Mouse (Mus musculus): Measurements from ENCODE around the gene Wdfy3.
"Not testable (repeated sequence)": the region's sequence is repeated elsewhere in the genome, so short reads cannot be mapped to it uniquely, and the experiment has no call there.

Wdfy3 gene

DNA sequence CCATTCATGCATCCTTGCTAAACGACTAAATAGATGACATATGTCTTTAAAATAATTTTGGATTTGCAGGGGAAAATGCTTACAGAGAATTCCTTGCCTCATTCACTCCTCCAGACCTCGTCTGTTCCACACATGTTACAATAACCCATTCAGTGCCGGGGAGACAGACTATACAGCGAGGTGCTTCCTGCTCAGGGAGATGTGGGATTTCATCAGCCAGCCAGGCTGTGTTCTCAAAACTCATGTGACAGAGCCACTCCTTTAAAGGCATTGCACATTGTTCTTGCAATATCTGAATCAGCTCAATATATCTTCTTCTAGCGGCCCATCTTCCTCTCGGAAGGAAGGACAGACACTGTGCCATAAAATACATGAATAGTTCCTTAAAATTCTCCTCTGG lies 70.8 kb downstream of the Wdfy3 start:
- no peak for DNase-seq (ENCODE audit: low spot score)

DNA sequence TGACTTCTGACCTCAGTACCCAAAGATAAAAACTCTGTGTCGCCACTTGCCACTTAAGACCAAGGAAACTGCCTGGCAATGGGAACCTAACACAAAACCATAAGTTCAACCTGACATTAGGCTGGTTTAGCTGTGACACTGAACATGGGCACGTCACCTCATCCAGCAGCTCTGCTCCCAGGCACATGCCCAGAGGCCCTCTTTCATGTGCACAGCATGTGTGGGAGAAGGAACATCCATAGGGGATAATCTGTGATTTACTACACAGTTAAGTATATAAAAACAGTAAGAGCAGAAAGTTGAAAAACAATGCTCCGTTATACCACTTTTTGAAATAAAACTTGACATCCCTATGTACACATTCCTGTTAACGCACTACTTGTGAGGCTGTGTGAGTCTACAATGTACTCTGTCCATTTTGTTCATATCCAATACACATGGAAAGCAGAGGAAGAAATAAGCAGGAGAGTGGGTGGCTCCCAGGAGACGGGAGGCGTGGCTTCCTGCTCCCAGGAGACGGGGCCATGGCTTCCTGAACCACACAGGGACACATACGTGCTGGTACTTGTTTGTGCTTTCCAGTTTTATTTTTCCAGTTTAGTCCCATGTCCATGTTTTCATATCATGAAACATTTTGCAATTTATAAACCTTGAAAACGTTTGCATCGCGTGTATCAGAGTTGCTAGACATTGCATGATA lies 73.5 kb downstream of the Wdfy3 start:
- no peak for DNase-seq (ENCODE audit: low spot score)

DNA sequence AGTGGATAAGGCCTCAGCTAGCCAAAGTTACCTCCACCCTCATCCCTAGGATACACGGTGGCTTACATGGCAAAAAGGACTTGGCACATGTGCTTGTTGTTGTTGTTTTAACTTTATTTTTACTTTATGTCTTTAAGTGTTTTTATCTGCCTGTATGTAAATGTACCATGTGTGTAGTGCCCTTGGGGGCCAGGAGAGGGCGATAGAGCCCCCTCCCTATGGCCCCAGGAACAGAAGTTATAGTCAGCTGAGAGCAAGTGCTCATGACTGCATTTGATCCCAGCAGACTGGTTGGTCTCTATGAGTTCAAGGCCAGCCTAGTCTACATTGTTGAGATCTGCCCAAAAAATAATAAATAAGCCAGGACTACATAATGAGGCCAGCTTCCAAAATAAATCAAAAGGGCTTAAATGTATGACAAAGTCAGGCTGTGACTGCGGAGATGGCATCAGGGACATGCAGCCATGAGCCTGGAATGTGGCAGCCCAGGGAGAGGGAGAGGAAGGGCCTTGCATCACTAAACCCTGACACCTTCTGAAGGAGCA lies 74.2 kb downstream of the Wdfy3 start:
- DNase-seq (ENCODE audit: low spot score) = no peak

DNA sequence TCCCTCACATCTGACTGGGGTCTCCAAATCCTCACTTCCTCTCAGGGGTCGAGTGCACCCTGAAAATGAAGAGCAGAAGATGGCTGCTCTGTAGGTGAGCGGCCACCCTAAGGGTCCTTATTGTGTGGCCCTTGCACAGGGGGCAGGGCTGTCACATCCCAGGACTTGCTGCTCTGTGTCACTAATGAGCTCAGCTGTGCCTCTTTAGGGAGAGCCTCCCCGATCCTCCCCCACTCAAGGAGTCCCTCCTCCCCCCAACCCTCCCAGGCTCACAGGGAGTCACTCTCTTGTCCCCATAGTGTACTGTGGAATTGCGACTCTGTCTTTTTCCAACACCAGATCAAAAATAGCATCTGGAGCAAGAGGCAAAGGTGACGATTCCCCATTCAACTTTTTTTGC lies 75.7 kb downstream of the Wdfy3 start:
- DNase-seq (ENCODE audit: low spot score) = no peak

DNA sequence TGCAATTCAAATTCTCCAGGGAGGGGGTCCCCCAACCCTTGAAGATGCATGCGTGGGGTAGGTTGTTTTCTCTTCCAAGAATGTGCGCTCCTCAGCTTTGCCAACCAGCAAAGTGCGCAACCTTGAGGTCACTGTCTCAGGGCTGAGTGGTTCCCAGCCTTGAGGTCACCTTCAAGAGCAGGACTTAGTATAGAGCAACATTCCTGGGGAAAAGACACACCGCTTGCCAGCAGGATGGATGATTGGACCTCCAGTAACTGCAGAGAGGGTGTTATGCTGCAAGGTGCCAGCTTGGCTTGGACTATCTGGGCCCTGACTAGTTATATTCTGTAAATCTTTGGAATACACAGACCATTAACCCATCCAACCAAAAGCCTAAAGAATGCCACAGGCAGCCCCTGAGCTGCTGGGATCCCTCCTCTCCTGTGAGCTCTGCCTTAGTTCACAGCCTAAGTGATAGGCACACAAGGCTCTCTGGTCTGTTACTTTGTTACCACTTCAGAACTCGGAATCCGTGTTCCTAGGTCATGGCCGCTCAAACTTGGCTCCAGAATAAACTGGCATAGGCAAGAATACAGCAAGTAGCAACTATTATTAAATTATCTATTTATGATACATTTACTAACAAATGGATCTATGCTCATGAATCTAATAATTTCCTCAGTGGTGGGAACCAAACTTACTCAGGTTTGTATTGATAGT lies 76.6 kb downstream of the Wdfy3 start:
- no peak for DNase-seq (ENCODE audit: low spot score)

DNA sequence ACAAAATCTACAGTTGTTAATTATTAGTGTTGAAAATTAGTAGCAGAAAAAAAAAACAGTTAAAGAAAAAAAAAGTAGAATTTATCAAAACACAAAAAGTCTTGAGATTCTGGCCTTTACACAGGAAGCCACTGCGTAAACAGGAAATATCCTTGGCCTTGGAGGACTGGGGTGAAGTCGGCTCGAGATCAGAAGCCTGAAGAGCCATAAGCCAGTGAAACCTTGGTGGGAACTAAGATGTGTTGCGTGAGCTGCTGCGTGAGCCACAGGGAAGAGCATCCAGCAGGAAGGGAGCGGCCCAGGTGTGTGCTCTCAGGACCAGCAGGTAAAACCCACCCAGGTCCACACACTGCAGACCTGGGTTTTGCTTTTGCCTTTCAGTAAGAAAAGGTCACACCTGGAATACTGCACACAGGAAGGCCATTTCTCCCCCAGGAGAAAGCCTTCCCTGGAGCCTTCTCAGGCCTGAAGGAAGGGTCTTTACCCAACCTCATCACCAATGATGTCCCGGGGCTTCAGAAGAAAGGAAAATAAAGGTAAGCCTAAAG lies 79.3 kb downstream of the Wdfy3 start:
- DNase-seq (ENCODE audit: low spot score) = no peak

DNA sequence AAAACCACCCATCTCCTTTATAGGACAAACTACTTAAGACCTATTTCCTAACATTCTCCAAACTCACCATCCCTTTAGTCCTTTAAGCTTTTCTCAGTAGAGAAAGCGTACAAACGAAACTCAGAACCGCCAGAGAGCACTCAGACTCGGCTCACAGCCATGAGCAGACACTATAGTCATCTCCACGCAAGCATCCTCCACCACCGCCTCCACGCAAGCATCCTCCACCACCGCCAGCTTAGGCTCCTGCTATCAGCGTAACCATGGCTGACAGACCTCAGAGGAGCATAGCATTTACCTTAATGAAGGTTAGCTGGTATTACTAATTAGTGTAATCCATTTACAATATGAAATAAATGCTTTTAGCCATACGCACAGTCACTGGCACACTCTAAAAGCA lies 81.2 kb downstream of the Wdfy3 start:
- no peak for DNase-seq (ENCODE audit: low spot score)

DNA sequence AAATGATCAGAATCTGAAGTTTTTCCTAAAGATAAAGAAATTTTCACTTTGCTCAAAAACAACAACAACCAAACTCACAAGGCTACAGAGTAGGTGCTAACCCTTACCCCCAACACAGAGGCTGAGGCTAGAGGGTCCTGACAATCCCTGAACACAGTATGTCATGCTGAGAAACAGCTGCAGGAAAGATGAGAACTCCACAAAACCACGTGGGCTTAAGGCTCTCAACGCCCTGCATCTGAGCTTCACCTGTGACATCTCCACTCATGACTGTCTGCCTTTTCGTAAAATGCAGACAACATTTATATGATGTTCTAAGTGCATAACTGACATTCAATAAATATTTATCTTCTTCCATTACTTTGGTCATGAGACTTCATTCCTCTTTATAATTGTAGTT lies 83.0 kb downstream of the Wdfy3 start:
- DNase-seq (ENCODE audit: low spot score) = no peak

DNA sequence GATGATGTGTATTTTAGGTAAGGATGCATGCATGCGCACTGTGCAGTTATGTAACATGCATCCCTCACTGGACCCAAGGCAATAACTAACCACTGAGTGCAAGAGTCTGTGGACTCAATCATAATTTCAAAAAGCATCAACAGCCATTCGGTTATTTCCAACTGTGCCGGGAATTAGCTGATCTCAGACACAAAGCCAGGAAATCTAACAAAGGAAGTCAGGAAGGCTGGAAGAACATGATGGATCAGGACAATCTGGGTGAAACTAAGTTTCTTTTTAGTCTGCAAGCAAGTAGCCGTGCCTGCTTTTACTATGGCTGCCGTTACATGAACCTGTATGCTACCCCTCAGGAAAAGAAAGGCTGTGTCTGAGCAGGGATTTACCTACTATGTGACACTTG lies 87.5 kb downstream of the Wdfy3 start:
- no peak for DNase-seq (ENCODE audit: low spot score)

DNA sequence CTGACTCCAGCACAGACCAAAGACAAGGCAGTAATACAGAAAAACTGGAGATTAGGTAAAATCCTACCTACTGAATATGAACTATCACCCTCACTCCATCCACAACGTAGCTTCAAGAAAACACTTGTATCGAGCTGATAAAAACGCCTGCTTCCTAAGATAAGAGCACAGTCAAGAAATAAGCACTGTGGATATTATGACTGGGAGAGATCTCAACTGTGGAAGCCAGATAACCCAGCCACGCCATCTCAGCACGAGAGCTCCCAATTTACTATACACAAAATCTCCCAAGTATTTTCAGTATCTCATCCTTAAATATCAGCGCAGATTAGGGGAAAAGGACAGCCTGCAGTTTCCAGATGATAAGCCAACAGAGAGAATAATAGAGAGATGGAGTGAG lies 90.1 kb downstream of the Wdfy3 start:
- no peak for DNase-seq (ENCODE audit: low spot score)

DNA sequence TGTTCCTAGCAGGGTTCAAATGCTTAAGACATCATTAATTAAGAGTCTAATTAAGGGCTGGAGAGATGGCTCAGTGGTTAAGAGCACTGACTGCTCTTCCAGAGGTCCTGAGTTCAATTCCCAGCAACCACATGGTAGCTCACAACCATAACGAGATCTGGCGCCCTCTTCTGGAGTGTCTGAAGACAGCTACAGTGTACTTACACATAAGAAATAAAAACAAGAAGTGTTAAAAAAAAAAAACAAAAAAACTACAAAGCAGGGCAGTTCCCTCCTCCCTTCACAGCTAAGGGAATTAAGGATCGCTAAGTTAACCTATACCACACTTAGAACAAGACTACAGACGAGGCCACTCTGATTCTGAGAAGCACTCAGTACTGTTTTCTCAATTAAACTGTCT lies 97.1 kb downstream of the Wdfy3 start:
- not testable (repeated sequence) for DNase-seq (ENCODE audit: low spot score)

DNA sequence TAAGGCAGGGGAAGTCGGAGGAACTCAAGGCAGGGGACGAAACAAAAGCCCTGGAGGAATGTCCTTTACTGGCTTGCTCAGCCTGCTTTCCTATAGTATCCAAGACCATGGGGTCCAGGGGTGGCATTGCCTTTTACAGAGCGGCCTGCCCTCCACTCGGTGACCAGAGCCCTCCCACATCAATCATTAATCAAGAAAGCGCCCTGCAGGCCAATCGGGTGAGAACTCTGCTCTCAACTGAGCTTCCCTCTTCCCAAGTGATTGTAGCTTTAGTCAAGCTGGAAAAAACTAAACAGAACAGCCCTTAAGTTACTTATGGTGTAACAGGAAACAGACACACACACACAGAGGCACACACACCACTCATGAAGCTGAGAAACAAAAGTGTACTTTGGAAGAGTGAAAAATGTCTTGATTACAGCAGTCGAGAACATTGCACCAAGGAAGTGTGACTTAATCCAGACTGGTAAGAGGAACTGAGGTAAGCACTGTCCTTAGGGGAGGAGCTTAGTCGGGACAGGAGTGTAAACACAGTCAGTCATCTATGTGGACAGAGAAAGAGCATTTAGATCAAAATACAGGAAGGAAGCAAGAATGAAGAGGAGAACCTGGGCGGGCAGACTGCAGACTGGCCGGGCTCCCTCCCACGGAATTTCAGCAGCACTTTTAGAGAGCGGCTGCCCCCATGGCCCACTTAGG lies 101.4 kb downstream of the Wdfy3 start:
- no peak for DNase-seq (ENCODE audit: low spot score)

DNA sequence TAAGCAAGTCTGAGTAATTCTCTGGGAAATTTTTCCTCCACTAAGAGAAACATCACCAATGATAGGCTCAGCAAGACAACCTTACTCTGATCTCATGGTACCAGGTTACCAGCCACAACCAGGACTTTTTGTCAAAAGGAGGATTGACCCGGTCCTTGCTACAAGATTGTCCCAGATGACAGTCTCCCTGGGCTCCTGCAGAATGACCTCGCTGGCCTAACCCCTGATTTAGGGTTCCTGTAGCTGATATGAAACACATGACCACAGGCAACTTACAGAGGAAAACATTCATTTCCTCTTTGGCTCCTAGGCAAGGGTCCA lies 101.9 kb downstream of the Wdfy3 start:
- no peak for DNase-seq (ENCODE audit: low spot score)

DNA sequence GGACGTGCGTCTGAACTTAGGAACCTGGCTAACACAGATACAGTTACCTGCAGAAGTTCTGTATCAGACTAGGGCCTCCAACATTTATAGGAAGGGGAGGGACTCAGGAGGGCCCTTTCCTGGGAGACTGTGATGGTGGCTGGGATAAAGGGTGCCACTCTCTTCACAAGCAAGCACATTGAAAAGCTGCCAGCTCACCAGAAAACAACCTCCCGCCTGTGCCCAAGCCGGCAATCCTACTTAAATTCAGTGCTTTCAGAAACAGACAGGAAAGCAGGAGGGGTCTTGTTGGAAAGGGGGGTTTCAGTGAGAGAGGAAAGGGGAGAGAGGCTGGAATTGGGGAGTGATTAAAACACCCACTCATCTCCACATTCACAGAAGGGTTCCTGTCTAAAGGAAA lies 106.9 kb downstream of the Wdfy3 start:
- no peak for DNase-seq (ENCODE audit: low spot score)

DNA sequence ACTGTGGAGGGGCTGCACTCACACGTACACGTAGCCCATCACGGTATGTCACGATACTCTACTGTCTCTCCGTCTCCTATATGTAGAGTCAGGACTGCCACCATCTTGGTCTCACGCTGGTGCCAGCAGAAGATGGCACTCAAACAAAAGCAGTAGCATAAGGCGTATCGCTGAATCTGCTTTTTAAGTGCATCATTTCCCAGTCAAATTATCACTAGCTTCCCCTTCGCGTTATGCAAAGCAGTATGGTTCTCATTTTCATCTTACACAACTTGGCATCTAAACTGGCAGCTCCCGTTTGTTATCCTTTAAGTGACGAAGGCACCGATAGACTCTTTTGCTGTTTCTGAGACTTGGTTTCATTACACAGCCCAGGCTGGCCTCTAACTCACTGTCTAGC lies 110.4 kb downstream of the Wdfy3 start:
- DNase-seq (ENCODE audit: low spot score) = no peak

DNA sequence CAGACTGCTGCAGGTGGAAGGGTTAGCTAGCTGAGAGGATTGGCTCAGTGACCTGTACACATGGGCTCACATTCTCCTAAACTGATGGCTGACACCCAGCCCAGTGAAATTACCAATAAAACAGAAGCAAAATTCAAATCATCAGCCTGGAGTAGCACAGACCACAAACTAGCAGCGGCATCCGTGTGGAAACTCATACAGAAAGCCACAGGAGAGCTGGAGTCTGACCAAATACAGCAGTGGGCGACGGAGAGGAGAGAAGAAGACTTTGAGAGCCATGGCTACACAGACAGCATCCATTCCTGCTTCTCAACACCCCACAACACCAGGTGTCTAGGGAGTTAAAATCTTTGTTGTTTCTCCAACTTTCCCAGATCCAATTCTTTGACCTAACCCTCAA lies 110.8 kb downstream of the Wdfy3 start:
- no peak for DNase-seq (ENCODE audit: low spot score)

DNA sequence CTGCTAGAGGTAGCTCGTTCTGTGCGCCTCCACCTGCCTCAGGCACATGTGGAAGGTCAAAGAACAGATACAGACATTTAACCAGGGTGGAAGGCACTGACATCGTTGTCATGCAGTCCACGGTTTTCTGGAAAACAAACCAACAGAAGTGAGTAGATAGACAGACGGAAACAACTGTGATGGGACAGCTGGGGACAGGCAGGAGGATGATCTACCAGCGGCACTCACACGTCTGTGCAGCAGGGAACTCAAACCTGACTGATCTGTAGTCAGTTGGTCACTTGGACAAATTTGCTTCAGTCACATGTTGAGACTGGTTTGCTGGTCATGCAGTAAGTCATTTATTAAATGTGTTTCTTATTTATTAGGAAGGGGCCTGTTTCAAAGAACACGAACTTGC lies 112.3 kb downstream of the Wdfy3 start:
- DNase-seq (ENCODE audit: low spot score) = no peak

DNA sequence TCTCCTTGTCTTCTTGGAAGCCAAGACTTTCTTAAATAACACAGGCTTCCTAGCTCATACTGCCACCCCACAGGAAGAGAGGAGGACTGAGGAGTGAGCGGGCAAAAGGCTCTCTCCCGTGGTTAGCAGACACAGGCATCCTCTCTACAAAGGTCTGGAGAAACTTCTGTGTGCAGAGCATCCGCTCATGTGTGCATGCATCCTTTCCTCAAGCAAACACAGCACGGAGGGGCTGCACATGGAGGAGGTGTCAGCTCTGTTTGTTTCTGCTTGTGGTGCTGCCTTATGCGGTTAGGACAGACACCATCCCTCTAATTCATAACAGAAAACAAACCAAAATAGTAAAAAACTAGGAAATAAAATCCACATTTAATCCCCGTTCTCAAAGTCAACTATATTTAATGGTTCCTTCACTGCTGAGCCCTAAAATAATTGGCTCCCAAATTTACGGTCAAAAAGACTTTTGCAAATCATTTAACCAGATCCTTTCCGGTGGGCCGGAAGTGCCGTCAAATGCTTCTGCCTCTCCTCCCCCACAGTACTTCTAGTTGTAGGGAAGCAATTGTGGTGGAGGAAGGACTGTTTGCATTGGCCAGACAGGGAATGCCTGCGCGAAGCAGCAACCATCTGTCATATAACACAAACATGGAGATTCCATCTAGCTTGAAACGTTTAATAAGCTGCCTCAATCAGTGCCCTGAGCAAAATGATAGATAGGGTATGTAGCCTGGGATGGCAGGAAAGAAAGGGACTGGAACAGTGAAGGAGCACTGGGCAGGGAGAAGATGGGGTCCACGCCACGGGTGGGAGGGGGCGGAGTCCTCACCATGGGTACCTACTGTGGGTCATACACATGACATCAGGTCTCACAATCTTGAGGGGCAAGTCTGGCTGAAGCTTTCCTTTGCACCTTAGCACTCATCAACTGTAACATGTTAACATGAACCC lies 115.1 kb downstream of the Wdfy3 start:
- no peak for DNase-seq (ENCODE audit: low spot score)

DNA sequence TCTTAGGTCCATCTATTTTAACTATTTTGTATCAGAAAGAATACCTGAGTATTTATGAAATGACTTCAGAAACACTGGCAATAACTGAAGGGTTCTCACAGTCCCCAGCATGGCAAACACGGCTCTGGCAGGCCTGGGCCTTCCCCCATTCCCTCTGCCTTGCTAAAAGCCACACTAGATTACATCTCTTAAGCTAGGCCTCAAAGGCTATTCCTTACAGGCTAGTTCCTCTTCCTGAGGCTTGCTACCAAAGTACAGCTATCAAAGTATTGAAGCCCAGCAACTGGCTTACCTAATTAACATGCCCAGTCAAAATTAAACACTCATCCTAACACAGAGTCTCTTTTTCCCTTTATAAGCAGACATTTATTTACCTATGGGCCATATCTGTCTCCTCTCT lies 117.8 kb downstream of the Wdfy3 start:
- no peak for DNase-seq (ENCODE audit: low spot score)

DNA sequence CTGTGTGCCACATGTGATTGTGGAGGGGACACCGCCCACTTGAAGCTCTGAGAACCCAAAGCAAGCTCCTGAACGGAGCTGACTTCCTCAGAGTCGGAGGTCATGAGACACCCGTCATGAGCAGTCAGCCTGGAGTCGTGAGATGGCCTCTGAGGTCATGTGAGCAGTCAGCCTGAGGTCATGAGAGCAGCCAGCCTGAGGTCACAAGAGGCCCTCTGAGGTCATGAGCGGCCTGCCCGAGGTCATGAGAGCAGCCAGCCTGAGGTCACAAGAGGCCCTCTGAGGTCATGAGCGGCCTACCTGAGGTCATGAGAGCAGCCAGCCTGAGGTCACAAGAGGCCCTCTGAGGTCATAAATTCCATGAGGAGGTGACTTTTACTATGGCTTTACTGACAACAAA lies 120.4 kb downstream of the Wdfy3 start:
- DNase-seq (ENCODE audit: low spot score) = no peak

DNA sequence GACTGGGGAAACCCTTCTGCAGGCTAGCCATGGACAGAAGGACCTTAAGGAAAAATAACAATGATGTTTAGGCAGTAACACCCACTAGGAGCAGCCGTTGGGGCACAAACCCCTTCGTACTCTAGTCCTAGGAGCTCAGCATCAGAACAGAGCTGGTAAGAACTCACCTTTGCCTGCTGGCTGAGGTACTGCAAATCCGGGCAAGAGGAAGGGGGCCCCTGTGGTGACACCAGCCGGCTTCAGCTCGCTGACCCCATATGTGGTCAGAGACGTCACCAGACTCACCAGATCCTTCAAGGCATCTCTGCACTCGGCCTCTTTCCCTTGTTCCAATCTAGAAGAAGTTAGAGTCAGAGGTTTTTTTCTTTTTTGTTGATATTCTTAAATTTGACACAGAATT lies 121.1 kb downstream of the Wdfy3 start:
- no peak for DNase-seq (ENCODE audit: low spot score)

DNA sequence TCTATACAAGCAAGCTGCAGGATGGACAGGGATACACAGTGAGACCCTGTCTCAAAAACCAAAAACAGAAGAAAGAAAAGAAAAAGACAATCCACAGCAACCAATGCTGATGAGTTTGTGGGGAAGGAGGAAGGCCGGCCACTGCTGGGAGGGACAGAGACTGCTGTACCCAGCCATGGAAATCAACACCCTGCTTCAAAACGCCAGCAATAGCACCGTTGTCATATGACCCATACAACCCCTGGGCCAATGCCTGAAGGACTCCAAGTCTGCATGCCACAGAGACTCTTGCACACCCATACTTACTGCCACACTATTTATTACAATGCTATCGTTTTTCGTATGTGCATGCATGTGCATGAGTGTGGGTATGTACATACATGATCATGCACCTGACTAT lies 124.0 kb downstream of the Wdfy3 start:
- DNase-seq (ENCODE audit: low spot score) = no peak

Measured in urinary bladder, postnatal 10 days (tissue).